Mouse (Mus musculus): ENCODE results near the gene Rnase12.
"Not testable (repeated sequence)": the region's sequence is repeated elsewhere in the genome, so short reads cannot be mapped to it uniquely, and the experiment has no call there.

The Rnase12 gene

GRCm38 (mm10) chr14:51023457-51023856 is 34.0 kb downstream of the Rnase12 start:
- DNase-seq (ENCODE audit: low read depth, low spot score) = no peak

GRCm38 (mm10) chr14:51017256-51017655 is 40.2 kb downstream of the Rnase12 start:
- DNase-seq (ENCODE audit: low read depth, low spot score) = no peak

- no peak for DNase-seq (ENCODE audit: low read depth, low spot score)
Measured at GRCm38 (mm10) chr14:51015780-51016179, 41.7 kb downstream of the Rnase12 start.

GRCm38 (mm10) chr14:51014724-51015123 is 42.7 kb downstream of the Rnase12 start:
- DNase-seq (ENCODE audit: low read depth, low spot score) = not testable (repeated sequence)

GRCm38 (mm10) chr14:51009572-51009971 is 47.9 kb downstream of the Rnase12 start:
- DNase-seq (ENCODE audit: low read depth, low spot score) = no peak

GRCm38 (mm10) chr14:51008781-51009180 is 48.7 kb downstream of the Rnase12 start:
- DNase-seq (ENCODE audit: low read depth, low spot score) = no peak

- DNase-seq (ENCODE audit: low read depth, low spot score) = peak; percentile 53
Measured at GRCm38 (mm10) chr14:51007914-51008713, 49.3 kb downstream of the Rnase12 start.

- no peak for DNase-seq (ENCODE audit: low read depth, low spot score)
Measured at GRCm38 (mm10) chr14:51007152-51007801, 50.2 kb downstream of the Rnase12 start, which contains the start of gene Rnase10. Gene Rnase10, plus strand, starts transcription at chr14:51007751.

All from brain, adult 2 months (tissue).